Mouse (Mus musculus) hindbrain, embryonic 11.5 days (tissue): ENCODE results near the gene Ugt1a5. TPM values are rescaled to one million over a fixed set of nuclear protein-coding genes. Genes with fewer than 3 reads are reported as not detected.

ENCODE experiments used
- ATAC-seq: fragments of 200-750 bp; cut with Nextera tagmentation; 2 replicates; pipeline ENCODE4 v1.8.0; 2017; ENCODE audit warnings: mild to moderate bottlenecking, moderate TSS enrichment, moderate library complexity; ENCODE audit not compliant: low FRiP score
- DNase-seq: peaks from one replicate; pipeline ENCODE4 v3.0.0-alpha.2; 2015; ENCODE audit warnings: low spot score
- H3K27ac ChIP-seq: fragments of 300-500 bp; sonication (generic); 2 replicates; pipeline ENCODE4 v1.5.1; 2014; ENCODE audit warnings: mild to moderate bottlenecking, low read depth, low read length
- H3K27me3 ChIP-seq: fragments of 300-500 bp; sonication (generic); 2 replicates; pipeline ENCODE4 v1.6.1; 2014; ENCODE audit warnings: mild to moderate bottlenecking, low read length, moderate library complexity, mixed read lengths; ENCODE audit not compliant: control insufficient read depth, insufficient read depth
- H3K36me3 ChIP-seq: fragments of 300-500 bp; sonication (generic); 2 replicates; pipeline ENCODE4 v1.6.1; 2014; ENCODE audit warnings: mild to moderate bottlenecking, low read length, moderate library complexity, mixed read lengths; ENCODE audit not compliant: control insufficient read depth, insufficient read depth
- H3K4me1 ChIP-seq: fragments of 300-500 bp; sonication (generic); replicated peaks from 2 replicates; pipeline ENCODE4 v1.6.1; 2014; ENCODE audit warnings: low read length, mixed read lengths; ENCODE audit not compliant: control insufficient read depth, insufficient read depth
- H3K4me2 ChIP-seq: fragments of 300-500 bp; sonication (generic); replicated peaks from 2 replicates; pipeline ENCODE4 v1.6.1; 2014; ENCODE audit warnings: mild to moderate bottlenecking, low read depth, low read length
- H3K4me3 ChIP-seq: fragments of 300-500 bp; sonication (generic); 2 replicates; pipeline ENCODE4 v1.5.1; 2014; ENCODE audit warnings: low read depth, low read length
- H3K9ac ChIP-seq: fragments of 300-500 bp; sonication (generic); 2 replicates; pipeline ENCODE4 v1.6.1; 2014; ENCODE audit warnings: low read depth, low read length
- H3K9me3 ChIP-seq: fragments of 300-500 bp; sonication (generic); 2 replicates; pipeline ENCODE4 v1.6.1; 2016; ENCODE audit warnings: low read length; ENCODE audit not compliant: control insufficient read depth
- WGBS: fragments of 180-500 bp; shearing (Covaris S2); extraction: QIAGEN DNeasy Blood & Tissue Kit; methylation state at CpG from one replicate; pipeline ENCODE4 v1.1.7; 2014; 5-methylcytosine and 5-hydroxymethylcytosine counted together
- polyA plus RNA-seq: library from polyadenylated mRNA; unstranded; fragments of >200 nt; fragmentation: Nextera tagmentation; extraction: Ambion mirVana; gene quantifications from 2 replicates; pipeline ENCODE4 v1.2.1, GENCODE M21; 2014

Ugt1a5 gene
- polyA plus RNA-seq, 1 experiment from 2014 or later, result not detected

- 68% methylated on average over 4 of the region's 4 CpGs for WGBS
- H3K36me3 ChIP-seq, result no peaks in the 10 kb centered on the region
- H3K4me2 ChIP-seq, result no peak overlapping the region
- no peak for DNase-seq
- no peaks in the 10 kb centered on the region for H3K4me1 ChIP-seq
- no peak overlapping the region for H3K27ac ChIP-seq
- H3K9me3 ChIP-seq, result peaks cover 95% of the 10 kb centered on the region
- H3K9ac ChIP-seq, result no peak overlapping the region
- ATAC-seq, result no peak
- H3K4me3 ChIP-seq, result no peak overlapping the region
- no peaks in the 10 kb centered on the region for H3K27me3 ChIP-seq
Observed at GRCm38 (mm10) chr1:88235894-88236415, 70.1 kb downstream of the Ugt1a5 start.

GRCm38 (mm10) chr1:88237311-88237710, 71.5 kb downstream of the Ugt1a5 start:
- H3K4me3 ChIP-seq, result no peak overlapping the region
- no peaks in the 10 kb centered on the region for H3K4me1 ChIP-seq
- no peak overlapping the region for H3K9ac ChIP-seq
- 81% methylated on average over 5 of the region's 5 CpGs for WGBS
- no peak overlapping the region for H3K27ac ChIP-seq
- no peaks in the 10 kb centered on the region for H3K36me3 ChIP-seq
- peaks cover 90% of the 10 kb centered on the region for H3K9me3 ChIP-seq
- no peak for ATAC-seq
- H3K4me2 ChIP-seq, result no peak overlapping the region
- DNase-seq, result no peak
- no peaks in the 10 kb centered on the region for H3K27me3 ChIP-seq

- no peaks in the 10 kb centered on the region for H3K36me3 ChIP-seq
- no peak for ATAC-seq
- no peaks in the 10 kb centered on the region for H3K4me1 ChIP-seq
- H3K27ac ChIP-seq, result no peak overlapping the region
- DNase-seq, result no peak
- H3K9ac ChIP-seq, result no peak overlapping the region
- no peaks in the 10 kb centered on the region for H3K27me3 ChIP-seq
- H3K4me3 ChIP-seq, result no peak overlapping the region
- H3K9me3 ChIP-seq, result peaks cover 88% of the 10 kb centered on the region
- WGBS, result 79% methylated on average over 6 of the region's 6 CpGs
- H3K4me2 ChIP-seq, result no peak overlapping the region
Observed at GRCm38 (mm10) chr1:88238771-88239170, 73.0 kb downstream of the Ugt1a5 start.

GRCm38 (mm10) chr1:88240072-88240471, 74.3 kb downstream of the Ugt1a5 start:
- no peaks in the 10 kb centered on the region for H3K36me3 ChIP-seq
- H3K4me3 ChIP-seq, result no peak overlapping the region
- DNase-seq (no peak), ATAC-seq (no peak)
- H3K4me1 ChIP-seq, result no peaks in the 10 kb centered on the region
- no peak overlapping the region for H3K9ac ChIP-seq
- no peak overlapping the region for H3K27ac ChIP-seq
- WGBS, result 73% methylated on average over 5 of the region's 5 CpGs
- no peak overlapping the region for H3K4me2 ChIP-seq
- H3K9me3 ChIP-seq, result peaks cover 87% of the 10 kb centered on the region
- no peaks in the 10 kb centered on the region for H3K27me3 ChIP-seq

- Histone ChIP-seq H3K4me3 (no peak overlapping the region), H3K4me1 (no peaks in the 10 kb centered on the region), H3K27me3 (no peaks in the 10 kb centered on the region), H3K36me3 (no peaks in the 10 kb centered on the region), H3K9me3 (peaks cover 87% of the 10 kb centered on the region), H3K9ac (no peak overlapping the region), H3K4me2 (no peak overlapping the region), H3K27ac (no peak overlapping the region)
- DNase-seq (no peak), ATAC-seq (no peak)
- 76% methylated on average over 4 of the region's 4 CpGs for WGBS
Observed at GRCm38 (mm10) chr1:88240579-88240978, 74.8 kb downstream of the Ugt1a5 start.

GRCm38 (mm10) chr1:88243861-88244260, 78.0 kb downstream of the Ugt1a5 start:
- H3K9me3 ChIP-seq, result peaks cover 90% of the 10 kb centered on the region
- ATAC-seq (no peak), DNase-seq (no peak)
- no peak overlapping the region for H3K27ac ChIP-seq
- H3K9ac ChIP-seq, result no peak overlapping the region
- WGBS, result 66% methylated on average over 5 of the region's 5 CpGs
- no peaks in the 10 kb centered on the region for H3K4me1 ChIP-seq
- no peaks in the 10 kb centered on the region for H3K27me3 ChIP-seq
- H3K4me2 ChIP-seq, result no peak overlapping the region
- no peaks in the 10 kb centered on the region for H3K36me3 ChIP-seq
- H3K4me3 ChIP-seq, result no peak overlapping the region

GRCm38 (mm10) chr1:88245881-88246280, 80.1 kb downstream of the Ugt1a5 start:
- H3K4me2 ChIP-seq, result no peak overlapping the region
- H3K27me3 ChIP-seq, result no peaks in the 10 kb centered on the region
- H3K9ac ChIP-seq, result no peak overlapping the region
- no peak overlapping the region for H3K27ac ChIP-seq
- 80% methylated on average over 6 of the region's 6 CpGs for WGBS
- ATAC-seq (no peak), DNase-seq (no peak)
- peaks cover 90% of the 10 kb centered on the region for H3K9me3 ChIP-seq
- H3K4me1 ChIP-seq, result no peaks in the 10 kb centered on the region
- H3K4me3 ChIP-seq, result no peak overlapping the region
- H3K36me3 ChIP-seq, result no peaks in the 10 kb centered on the region

GRCm38 (mm10) chr1:88246386-88246785, 80.6 kb downstream of the Ugt1a5 start:
- Histone ChIP-seq H3K36me3 (no peaks in the 10 kb centered on the region), H3K27ac (no peak overlapping the region), H3K4me2 (no peak overlapping the region), H3K27me3 (no peaks in the 10 kb centered on the region), H3K9me3 (peaks cover 90% of the 10 kb centered on the region), H3K4me3 (no peak overlapping the region), H3K4me1 (no peaks in the 10 kb centered on the region), H3K9ac (no peak overlapping the region)
- ATAC-seq, result no peak
- 48% methylated on average over 6 of the region's 6 CpGs for WGBS
- DNase-seq, result no peak

- no peak overlapping the region for H3K27ac ChIP-seq
- H3K27me3 ChIP-seq, result no peaks in the 10 kb centered on the region
- no peak for ATAC-seq
- peaks cover 92% of the 10 kb centered on the region for H3K9me3 ChIP-seq
- 58% methylated on average over 2 of the region's 2 CpGs for WGBS
- no peaks in the 10 kb centered on the region for H3K36me3 ChIP-seq
- DNase-seq, result no peak
- no peak overlapping the region for H3K4me2 ChIP-seq
- H3K9ac ChIP-seq, result no peak overlapping the region
- H3K4me3 ChIP-seq, result no peak overlapping the region
- no peaks in the 10 kb centered on the region for H3K4me1 ChIP-seq
Observed at GRCm38 (mm10) chr1:88247660-88248059, 81.8 kb downstream of the Ugt1a5 start.
